Mouse (Mus musculus): ENCODE results near the gene Sqor.

The Sqor gene

GRCm38 (mm10) chr2:122765071-122765793, at the start of gene Sqor:
Gene Sqor, plus strand, starts transcription at chr2:122765237.
- peak; percentile 34 for DNase-seq (ENCODE audit: low spot score)

GRCm38 (mm10) chr2:122716301-122716842, 48.7 kb upstream of the Sqor start:
- DNase-seq (ENCODE audit: low spot score) = no peak

- DNase-seq (ENCODE audit: low spot score) = no peak
Observed at GRCm38 (mm10) chr2:122719232-122719631, 45.8 kb upstream of the Sqor start.

GRCm38 (mm10) chr2:122720564-122720963, 44.5 kb upstream of the Sqor start:
- no peak for DNase-seq (ENCODE audit: low spot score)

- DNase-seq (ENCODE audit: low spot score) = peak; percentile 20
Observed at GRCm38 (mm10) chr2:122725604-122726003, 39.4 kb upstream of the Sqor start.

GRCm38 (mm10) chr2:122731456-122731855, 33.6 kb upstream of the Sqor start:
- no peak for DNase-seq (ENCODE audit: low spot score)

GRCm38 (mm10) chr2:122737894-122738830, 26.9 kb upstream of the Sqor start, which contains the start of gene Bloc1s6:
Gene Bloc1s6, plus strand, starts transcription at chr2:122738503.
- DNase-seq (ENCODE audit: low spot score) = peak; percentile 86

- DNase-seq (ENCODE audit: low spot score) = peak; percentile 15
Observed at GRCm38 (mm10) chr2:122739023-122739422, 26.0 kb upstream of the Sqor start.

- DNase-seq (ENCODE audit: low spot score) = no peak
Observed at GRCm38 (mm10) chr2:122746461-122746860, 18.6 kb upstream of the Sqor start.

GRCm38 (mm10) chr2:122753739-122754343, 11.2 kb upstream of the Sqor start:
- peak; percentile 35 for DNase-seq (ENCODE audit: low spot score)

- DNase-seq (ENCODE audit: low spot score) = no peak
Observed at GRCm38 (mm10) chr2:122759791-122760190, 5.2 kb upstream of the Sqor start.

- DNase-seq (ENCODE audit: low spot score) = no peak
Observed at GRCm38 (mm10) chr2:122762991-122763390, 2.0 kb upstream of the Sqor start.

- no peak for DNase-seq (ENCODE audit: low spot score)
Observed at GRCm38 (mm10) chr2:122764526-122764925, 511 bp upstream of the Sqor start.

- DNase-seq (ENCODE audit: low spot score) = no peak
Observed at GRCm38 (mm10) chr2:122765794-122766145, 733 bp downstream of the Sqor start.

GRCm38 (mm10) chr2:122771002-122771401, 6.0 kb downstream of the Sqor start:
- DNase-seq (ENCODE audit: low spot score) = no peak

- DNase-seq (ENCODE audit: low spot score) = no peak
Observed at GRCm38 (mm10) chr2:122772899-122773298, 7.9 kb downstream of the Sqor start.

GRCm38 (mm10) chr2:122775491-122775890, 10.5 kb downstream of the Sqor start:
- no peak for DNase-seq (ENCODE audit: low spot score)

GRCm38 (mm10) chr2:122776823-122777222, 11.8 kb downstream of the Sqor start:
- no peak for DNase-seq (ENCODE audit: low spot score)

- no peak for DNase-seq (ENCODE audit: low spot score)
Observed at GRCm38 (mm10) chr2:122779967-122780366, 14.9 kb downstream of the Sqor start.

- DNase-seq (ENCODE audit: low spot score) = no peak
Observed at GRCm38 (mm10) chr2:122780447-122780846, 15.4 kb downstream of the Sqor start.

GRCm38 (mm10) chr2:122781590-122782356, 16.7 kb downstream of the Sqor start:
- DNase-seq (ENCODE audit: low spot score) = no peak

- no peak for DNase-seq (ENCODE audit: low spot score)
Observed at GRCm38 (mm10) chr2:122783730-122784129, 18.7 kb downstream of the Sqor start.
